Mouse (Mus musculus) E14TG2a.4 (cell line): ENCODE results near the gene Sec61a1.

Experiments
- CTCF ChIP-seq: conservative IDR thresholded peaks from 2 replicates; pipeline ENCODE4 v1.5.1; 2014; ENCODE audit warnings: low read length
- POU5F1 ChIP-seq: IDR thresholded peaks from 2 replicates; pipeline ENCODE4 v1.6.1; 2014; ENCODE audit warnings: low read length, borderline replicate concordance

DNA sequence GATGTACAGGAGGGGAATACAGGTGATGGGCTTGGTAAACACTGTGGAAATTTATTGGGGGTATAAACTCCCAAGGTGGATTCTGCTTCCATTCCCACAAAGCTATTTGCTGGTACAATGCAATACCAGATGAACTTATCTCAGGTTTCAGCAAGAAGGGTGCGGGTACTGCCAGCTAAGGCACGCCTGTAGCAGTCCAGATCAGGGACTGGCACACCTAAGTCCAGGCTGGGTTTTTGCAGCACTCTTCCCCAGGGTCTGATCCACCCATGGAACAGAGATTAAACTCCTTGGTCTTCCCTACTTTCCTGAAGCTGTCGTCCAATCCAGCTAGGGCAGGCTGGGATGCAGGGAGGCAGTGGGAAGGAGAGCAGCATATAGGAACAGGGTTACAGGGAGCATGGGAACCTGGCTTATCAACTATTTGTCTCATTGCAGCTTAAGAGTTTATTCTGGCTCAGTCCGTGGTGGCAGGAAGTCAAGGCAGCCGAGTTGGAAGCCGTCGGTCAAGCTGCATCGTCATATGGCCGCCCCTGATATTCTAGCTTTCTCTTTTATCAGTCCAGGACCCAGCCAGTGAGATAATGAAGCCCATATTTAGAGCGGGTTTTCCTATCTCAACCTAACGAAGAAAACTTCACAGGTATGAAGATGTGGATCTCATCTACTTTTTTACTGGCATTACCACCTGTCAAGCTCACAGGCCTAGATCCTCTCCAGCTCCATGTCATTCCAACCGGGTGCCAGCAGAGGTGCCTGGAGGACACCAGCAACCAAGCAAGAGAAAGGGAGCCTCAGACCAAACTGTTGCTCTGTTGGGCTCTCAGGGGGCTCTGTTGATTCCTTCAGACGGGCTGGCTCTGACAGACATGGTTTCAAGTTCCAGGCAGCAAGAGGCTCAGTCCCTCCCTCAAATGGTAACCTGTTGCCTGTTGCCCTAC is 16.4 kb downstream of the Sec61a1 start:
- TF ChIP-seq CTCF: no peak
- TF ChIP-seq POU5F1: no peak
